ENCODE assay signal across 8 mouse cellular contexts in genomic region chr11:94149509-94150259, GRCm38 (mm10).
A peak's percentile ranks its signal among the peaks of the same experiment; 100 is the strongest.
DNase-seq lines count a peak whose midpoint lies in the region; ATAC-seq and TF ChIP-seq lines count a peak whose summit lies in the region.

No protein-coding gene starts in this region.

- no peaks in the 10 kb centered on the region for H3K9me3 ChIP-seq in forebrain, embryonic 11.5 days (ENCODE audit: control insufficient read depth, low read length)
- H3K9me3 ChIP-seq in hindbrain, postnatal 0 days (ENCODE audit: low read length): no peaks in the 10 kb centered on the region
- no peaks in the 10 kb centered on the region for H3K9me3 ChIP-seq in lung, postnatal 0 days (ENCODE audit: low read length)
- no peaks in the 10 kb centered on the region for H3K9me3 ChIP-seq in stomach, embryonic 16.5 days (replicated peaks; ENCODE audit: control insufficient read depth, low read length)

- TF ChIP-seq EP300 in lung, postnatal 0 days (IDR thresholded peaks at IDR 0.05): no peak

- H3K27me3 ChIP-seq in forebrain, embryonic 11.5 days (ENCODE audit: control insufficient read depth, insufficient read depth, low read length): no peaks in the 10 kb centered on the region
- H3K27me3 ChIP-seq in hindbrain, postnatal 0 days (ENCODE audit: insufficient read depth, low read length): no peaks in the 10 kb centered on the region
- H3K27me3 ChIP-seq in lung, postnatal 0 days (replicated peaks; ENCODE audit: insufficient read depth, low read length): no peaks in the 10 kb centered on the region
- H3K27me3 ChIP-seq in stomach, embryonic 16.5 days (ENCODE audit: control insufficient read depth, insufficient read depth, low read length): no peaks in the 10 kb centered on the region

- no peak for TF ChIP-seq CTCF in hindbrain, postnatal 0 days (IDR thresholded peaks at IDR 0.05; ENCODE audit: low read depth)
- no peak for TF ChIP-seq CTCF in lung, postnatal 0 days (IDR thresholded peaks at IDR 0.05)

- WGBS in forebrain, embryonic 11.5 days: 24% methylated on average over 16 of the region's 16 CpGs
- 23% methylated on average over 16 of the region's 16 CpGs for WGBS in hindbrain, postnatal 0 days
- WGBS in lung, postnatal 0 days: 32% methylated on average over 16 of the region's 16 CpGs
- 32% methylated on average over 16 of the region's 16 CpGs for WGBS in stomach, embryonic 16.5 days

- H3K9ac ChIP-seq in forebrain, embryonic 11.5 days (ENCODE audit: low read length): peak overlapping the region; percentile 74
- H3K9ac ChIP-seq in hindbrain, postnatal 0 days (replicated peaks; ENCODE audit: low read length): peak overlapping the region; percentile 54
- H3K9ac ChIP-seq in lung, postnatal 0 days (replicated peaks; ENCODE audit: low read depth): no peak overlapping the region; the same call in 1 of the 2 replicates
- H3K9ac ChIP-seq in stomach, embryonic 16.5 days (ENCODE audit: low read length): peak overlapping the region; percentile 72

- intact Hi-C loops in gastrocnemius, postnatal 36 days (cut with DNase I): no loop called here

- peak; percentile 38 for DNase-seq in gastrocnemius, adult 18-20 months (ENCODE audit: low spot score)
- DNase-seq in gastrocnemius, postnatal 36 days: no peak
- peak; percentile 37 for DNase-seq in T-cell, adult 2 months (ENCODE audit: low spot score)
- peak; percentile 78 for DNase-seq in forebrain, embryonic 11.5 days (ENCODE audit: low spot score)
- peak; percentile 76 for DNase-seq in hindbrain, postnatal 0 days (ENCODE audit: low spot score)
- peak; percentile 61 for DNase-seq in lung, postnatal 0 days (ENCODE audit: low spot score)
- no peak for DNase-seq in spleen, postnatal 14 days (ENCODE audit: low spot score in 2 of 2)

- peak; percentile 67 for ATAC-seq in forebrain, embryonic 11.5 days (replicated peaks; ENCODE audit: low FRiP score)
- peak; percentile 56 for ATAC-seq in hindbrain, postnatal 0 days
- no peak for ATAC-seq in lung, postnatal 0 days
- no peak for ATAC-seq in stomach, embryonic 16.5 days (ENCODE audit: insufficient read depth, low FRiP score)

- peaks cover 5% of the 10 kb centered on the region; the same call in 1 of the 2 replicates for H3K4me1 ChIP-seq in forebrain, embryonic 11.5 days (replicated peaks; ENCODE audit: control insufficient read depth, insufficient read depth, low read length)
- H3K4me1 ChIP-seq in hindbrain, postnatal 0 days (ENCODE audit: insufficient read depth, low read length): peaks cover 9% of the 10 kb centered on the region
- H3K4me1 ChIP-seq in lung, postnatal 0 days (ENCODE audit: insufficient read depth, low read depth, low read length): peaks cover 3% of the 10 kb centered on the region; the same call in 1 of the 2 replicates
- peaks cover 9% of the 10 kb centered on the region for H3K4me1 ChIP-seq in stomach, embryonic 16.5 days (ENCODE audit: control insufficient read depth, insufficient read depth, low read length)

- no peaks in the 10 kb centered on the region for H3K36me3 ChIP-seq in forebrain, embryonic 11.5 days (ENCODE audit: control insufficient read depth, insufficient read depth, low read length)
- H3K36me3 ChIP-seq in hindbrain, postnatal 0 days (ENCODE audit: insufficient read depth, low read length): no peaks in the 10 kb centered on the region
- no peaks in the 10 kb centered on the region for H3K36me3 ChIP-seq in lung, postnatal 0 days (ENCODE audit: insufficient read depth, low read length)
- no peaks in the 10 kb centered on the region for H3K36me3 ChIP-seq in stomach, embryonic 16.5 days (ENCODE audit: control insufficient read depth, insufficient read depth, low read length)

- H3K4me3 ChIP-seq in forebrain, embryonic 11.5 days (ENCODE audit: low read depth, low read length): peak overlapping the region; percentile 44
- peak overlapping the region; percentile 37 for H3K4me3 ChIP-seq in hindbrain, postnatal 0 days (ENCODE audit: low read length)
- H3K4me3 ChIP-seq in lung, postnatal 0 days (ENCODE audit: low read depth, low read length): peak overlapping the region; percentile 44
- H3K4me3 ChIP-seq in stomach, embryonic 16.5 days (replicated peaks; ENCODE audit: low read length): peak overlapping the region; percentile 53

- H3K27ac ChIP-seq in forebrain, embryonic 11.5 days (ENCODE audit: low read depth, low read length): peak overlapping the region; percentile 37; the same call in 1 of the 2 replicates
- H3K27ac ChIP-seq in hindbrain, postnatal 0 days: peak overlapping the region; percentile 84
- no peak overlapping the region for H3K27ac ChIP-seq in lung, postnatal 0 days (ENCODE audit: low read length)
- no peak overlapping the region for H3K27ac ChIP-seq in stomach, embryonic 16.5 days (ENCODE audit: low read length)

- peak overlapping the region; percentile 91 for H3K4me2 ChIP-seq in forebrain, embryonic 11.5 days (ENCODE audit: low read depth, low read length, severe bottlenecking)
- H3K4me2 ChIP-seq in hindbrain, postnatal 0 days (ENCODE audit: low read depth, low read length): peak overlapping the region; percentile 57
- peak overlapping the region; percentile 83 for H3K4me2 ChIP-seq in lung, postnatal 0 days (replicated peaks; ENCODE audit: low read depth, low read length)
- peak overlapping the region; percentile 84 for H3K4me2 ChIP-seq in stomach, embryonic 16.5 days (ENCODE audit: low read depth, low read length)

Comparison
In these comparisons a context has a peak if more than half of its experiments do, and no peak if none do; other contexts are left out.
1. DNase-seq: peak in gastrocnemius, adult 18-20 months (single experiment), T-cell, adult 2 months (single experiment), forebrain, embryonic 11.5 days (single experiment), hindbrain, postnatal 0 days (single experiment) and lung, postnatal 0 days (single experiment); none in gastrocnemius, postnatal 36 days (0 of 2) and spleen, postnatal 14 days (0 of 2).
2. ATAC-seq: peak in forebrain, embryonic 11.5 days (single experiment) and hindbrain, postnatal 0 days (single experiment); none in lung, postnatal 0 days (single experiment) and stomach, embryonic 16.5 days (single experiment).
3. H3K27ac ChIP-seq: peak in forebrain, embryonic 11.5 days (single experiment) and hindbrain, postnatal 0 days (single experiment); none in lung, postnatal 0 days (single experiment) and stomach, embryonic 16.5 days (single experiment).
4. Peak in every context shown above with its lines, with median percentiles within 50 percentile points of each other: H3K4me2 ChIP-seq and H3K4me3 ChIP-seq.